Mouse (Mus musculus) liver, adult 2 months (tissue): ENCODE data around the gene Myh3.

Experiments used
- CTCF ChIP-seq: fragments of 200-500 bp; IDR thresholded peaks from 2 replicates; pipeline ENCODE4 v1.5.1; 2011; ENCODE audit warnings: low read depth, low read length, control low read depth
- POLR2A ChIP-seq: fragments of 200-500 bp; IDR thresholded peaks from 2 replicates; pipeline ENCODE4 v1.6.1; 2011; ENCODE audit warnings: low read length, control low read depth; ENCODE audit not compliant: insufficient read depth; ENCODE audit errors: extremely low read depth

GRCm38 (mm10) chr11:67101713-67102112 lies 23.6 kb downstream of the Myh3 start:
- TF ChIP-seq CTCF (peak; percentile 85), POLR2A (no peak)
